Mouse (Mus musculus) limb, embryonic 14.5 days (tissue): ENCODE measurements around the gene Cenpk. TPM values are rescaled to one million over a fixed set of nuclear protein-coding genes. Genes with fewer than 3 reads are reported as not detected.

Experiments
- ATAC-seq: fragments of 200-750 bp; cut with Nextera tagmentation; 2 replicates; pipeline ENCODE4 v1.8.0; 2017; ENCODE audit warnings: low read depth, moderate number of reproducible peaks, moderate TSS enrichment; ENCODE audit not compliant: low FRiP score
- DNase-seq: peaks from one replicate; pipeline ENCODE4 v3.0.0-alpha.2; 2015; ENCODE audit warnings: low spot score
- H3K27ac ChIP-seq: fragments of 300-500 bp; sonication (generic); replicated peaks from 2 replicates; pipeline ENCODE4 v1.5.1; 2014; ENCODE audit warnings: low read depth, mild to moderate bottlenecking, low read length, moderate library complexity, mixed read lengths
- H3K27me3 ChIP-seq: fragments of 300-500 bp; sonication (generic); 2 replicates; pipeline ENCODE4 v1.6.1; 2014; ENCODE audit warnings: low read length, mixed read lengths; ENCODE audit not compliant: control insufficient read depth, insufficient read depth
- H3K36me3 ChIP-seq: fragments of 300-500 bp; sonication (generic); 2 replicates; pipeline ENCODE4 v1.6.1; 2014; ENCODE audit warnings: mild to moderate bottlenecking, low read length, moderate library complexity, mixed read lengths; ENCODE audit not compliant: control insufficient read depth, insufficient read depth
- H3K4me1 ChIP-seq: fragments of 300-500 bp; sonication (generic); 2 replicates; pipeline ENCODE4 v1.6.1; 2014; ENCODE audit warnings: antibody characterized with exemption, low read length, mixed read lengths; ENCODE audit not compliant: control insufficient read depth, insufficient read depth
- H3K4me2 ChIP-seq: fragments of 300-500 bp; sonication (generic); replicated peaks from 2 replicates; pipeline ENCODE4 v1.6.1; 2014; ENCODE audit warnings: low read depth, mild to moderate bottlenecking, low read length, moderate library complexity; ENCODE audit not compliant: severe bottlenecking
- H3K4me3 ChIP-seq: fragments of 300-500 bp; sonication (generic); replicated peaks from 2 replicates; pipeline ENCODE4 v1.5.1; 2014; ENCODE audit warnings: low read length
- H3K9ac ChIP-seq: fragments of 300-500 bp; sonication (generic); 2 replicates; pipeline ENCODE4 v1.6.1; 2014; ENCODE audit warnings: mild to moderate bottlenecking, low read depth, low read length, moderate library complexity; ENCODE audit not compliant: severe bottlenecking
- H3K9me3 ChIP-seq: fragments of 300-500 bp; sonication (generic); 2 replicates; pipeline ENCODE4 v1.6.1; 2016; ENCODE audit warnings: low read length; ENCODE audit not compliant: control insufficient read depth
- POLR2A ChIP-seq: fragments of 200-500 bp; IDR thresholded peaks from 2 replicates; pipeline ENCODE4 v1.8.0; 2012; ENCODE audit warnings: inconsistent platforms, mild to moderate bottlenecking, moderate library complexity, borderline replicate concordance; ENCODE audit not compliant: insufficient read depth, insufficient read length; ENCODE audit errors: extremely low read depth
- WGBS: fragments of 180-500 bp; shearing (Covaris S2); extraction: QIAGEN DNeasy Blood & Tissue Kit; methylation state at CpG from one replicate; pipeline ENCODE4 v1.1.7; 2014; 5-methylcytosine and 5-hydroxymethylcytosine counted together
- polyA plus RNA-seq, 2 experiments: library from polyadenylated mRNA; depleted of rRNA in 1 of 2; stranded (reverse) in 1 of 2; unstranded in 1 of 2; fragments of >200 nt; fragmentation: Nextera tagmentation in 1 of 2; extraction: Ambion mirVana in 1 of 2; gene quantifications; 2 replicates each; pipeline versions ENCODE4 v1.2.1 to v1.2.3; 2012 to 2014

Cenpk gene
- polyA plus RNA-seq, 2 experiments = 23.4 to 56.5 TPM

DNA sequence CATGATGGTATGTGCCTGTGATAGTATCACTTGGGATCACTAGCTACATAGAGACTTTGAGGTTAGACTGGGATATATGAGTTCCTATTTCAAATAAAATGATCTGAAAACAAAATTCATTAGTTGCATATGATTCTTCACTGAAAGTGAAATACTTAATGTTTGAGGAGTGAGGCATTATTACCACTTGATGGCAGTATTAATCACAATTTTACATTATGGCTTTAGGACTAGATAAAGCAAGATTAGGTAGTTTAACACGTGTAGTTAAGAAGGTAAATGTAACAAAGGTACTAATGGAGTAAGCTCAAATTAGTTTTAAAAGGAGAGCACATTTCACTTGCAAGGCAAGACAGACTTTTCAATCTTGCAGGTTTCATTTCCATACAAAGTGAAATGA, 24.1 kb upstream of the Cenpk start:
- no peak for ATAC-seq
- Histone ChIP-seq H3K4me1 (no peaks in the 10 kb centered on the region), H3K4me2 (no peak overlapping the region), H3K9ac (no peak overlapping the region), H3K27ac (no peak overlapping the region), H3K9me3 (no peaks in the 10 kb centered on the region), H3K27me3 (no peaks in the 10 kb centered on the region), H3K36me3 (peaks cover 44% of the 10 kb centered on the region), H3K4me3 (no peak overlapping the region)
- no peak for DNase-seq
- 71% methylated on average over 1 of the region's 1 CpGs for WGBS
- TF ChIP-seq POLR2A = no peak

DNA sequence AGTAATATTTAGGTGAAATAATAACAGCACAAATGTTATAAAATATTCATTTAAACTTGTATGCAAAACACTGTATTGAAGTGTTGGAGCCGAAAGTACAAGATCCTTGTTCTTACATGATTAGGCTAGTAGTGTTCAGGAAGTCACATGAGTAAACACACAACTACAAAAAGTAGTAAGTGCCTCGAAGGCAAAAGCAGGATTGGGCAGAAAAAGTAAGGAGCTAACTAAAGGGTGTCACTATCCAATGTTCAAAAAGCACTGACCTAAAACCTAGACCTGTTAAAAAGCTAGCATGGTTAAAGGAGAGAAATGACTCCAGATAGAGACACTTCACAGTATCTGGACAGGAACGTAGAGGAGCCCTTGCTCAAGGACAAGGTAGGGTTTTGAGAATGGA, 933 bp upstream of the Cenpk start:
- 66% methylated on average over 3 of the region's 3 CpGs for WGBS

DNA sequence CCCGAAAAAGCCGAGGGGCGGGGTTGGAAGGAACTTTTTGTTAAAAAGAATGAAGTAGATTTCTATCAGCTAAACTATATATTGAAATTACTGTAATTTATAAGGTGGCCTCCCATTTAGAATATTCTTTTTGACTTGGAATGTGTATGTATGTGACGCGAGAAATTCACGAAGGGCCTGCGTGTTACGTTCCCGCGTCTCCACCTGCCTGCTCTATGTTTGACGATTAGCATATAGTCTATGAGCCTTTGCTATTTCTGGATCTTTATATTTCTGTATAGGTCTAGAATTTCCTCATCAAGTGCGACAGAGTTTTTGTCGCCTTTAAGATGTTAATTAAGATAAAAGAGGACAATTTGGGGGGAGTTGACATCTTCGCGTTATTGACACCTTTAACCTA, 770 bp downstream of the Cenpk start:
- TF ChIP-seq POLR2A = no peak
- Histone ChIP-seq H3K36me3 (peaks cover 13% of the 10 kb centered on the region; the same call in 1 of the 2 replicates), H3K4me3 (peak overlapping the region; percentile 78), H3K27ac (0 out of 2 replicates have a peak overlapping the region, but pooled peaks have one; percentile 52), H3K27me3 (no peaks in the 10 kb centered on the region), H3K9me3 (no peaks in the 10 kb centered on the region), H3K4me2 (peak overlapping the region; percentile 57), H3K9ac (peak overlapping the region; percentile 88), H3K4me1 (peaks cover 10% of the 10 kb centered on the region; the same call in 1 of the 2 replicates)
- ATAC-seq = peak; percentile 19
- WGBS = 7% methylated on average over 15 of the region's 15 CpGs
- DNase-seq = no peak

More for the DNA sequence above, 933 bp upstream of the Cenpk start:
- Histone ChIP-seq H3K9me3 (no peaks in the 10 kb centered on the region), H3K4me3 (peak overlapping the region; percentile 78), H3K27me3 (no peaks in the 10 kb centered on the region), H3K9ac (peak overlapping the region; percentile 88; the same call in 1 of the 2 replicates), H3K4me2 (peak overlapping the region; percentile 69), H3K36me3 (peaks cover 5% of the 10 kb centered on the region; the same call in 1 of the 2 replicates), H3K27ac (no peak overlapping the region), H3K4me1 (peaks cover 10% of the 10 kb centered on the region; the same call in 1 of the 2 replicates)
- no peak for ATAC-seq
- DNase-seq = no peak
- TF ChIP-seq POLR2A = no peak

DNA sequence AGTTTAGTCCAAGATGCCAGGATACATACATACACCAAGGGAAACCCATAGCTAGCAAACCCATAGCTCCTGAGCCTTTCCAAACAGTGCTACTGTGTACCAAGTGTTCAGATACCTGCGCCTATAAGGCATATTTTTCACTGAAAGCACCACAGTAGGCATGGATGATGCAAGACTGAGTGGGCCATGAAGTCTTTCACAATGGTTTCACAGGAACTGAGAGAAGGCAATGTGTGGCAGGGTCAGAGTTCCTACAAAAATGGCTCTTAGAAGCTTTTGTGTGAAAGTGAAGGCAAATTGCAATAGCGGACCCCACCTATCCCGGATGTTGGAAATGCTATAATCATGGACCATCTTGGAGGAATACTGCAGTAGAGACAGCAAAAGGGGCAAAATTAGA, 30.6 kb downstream of the Cenpk start:
- no peaks in the 10 kb centered on the region for H3K4me1 ChIP-seq
- no peaks in the 10 kb centered on the region for H3K9me3 ChIP-seq
- no peaks in the 10 kb centered on the region for H3K27me3 ChIP-seq
- no peak overlapping the region for H3K27ac ChIP-seq
- no peak overlapping the region for H3K9ac ChIP-seq
- no peak overlapping the region for H3K4me3 ChIP-seq
- DNase-seq (no peak), ATAC-seq (no peak)
- 93% methylated on average over 3 of the region's 3 CpGs for WGBS
- no peaks in the 10 kb centered on the region for H3K36me3 ChIP-seq
- H3K4me2 ChIP-seq = no peak overlapping the region
- TF ChIP-seq POLR2A = no peak

DNA sequence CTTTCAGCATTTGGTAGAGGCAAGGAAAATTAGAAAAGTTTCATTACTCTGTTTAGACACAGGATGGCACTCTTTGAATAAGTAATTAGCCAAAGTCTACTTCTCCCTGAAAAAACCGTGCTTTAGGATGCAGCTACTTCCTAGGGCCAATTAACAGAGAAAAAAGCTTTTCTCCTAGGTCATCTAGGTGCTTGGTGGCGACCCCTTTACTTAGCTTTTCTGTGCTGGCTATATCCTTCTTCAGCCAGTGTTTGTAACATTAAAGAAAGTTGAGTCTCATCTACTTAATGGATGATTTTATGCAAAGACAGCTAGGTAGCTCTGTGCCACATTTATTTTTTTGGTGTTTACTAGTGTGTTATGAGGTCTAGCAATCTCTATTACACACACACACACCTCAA, 56.6 kb downstream of the Cenpk start:
- Histone ChIP-seq H3K4me3 (no peak overlapping the region), H3K9ac (no peak overlapping the region), H3K9me3 (no peaks in the 10 kb centered on the region), H3K4me1 (no peaks in the 10 kb centered on the region), H3K36me3 (no peaks in the 10 kb centered on the region), H3K27ac (no peak overlapping the region), H3K4me2 (0 out of 2 replicates have a peak overlapping the region, but pooled peaks have one; percentile 71), H3K27me3 (no peaks in the 10 kb centered on the region)
- WGBS = 0% methylated on average over 2 of the region's 2 CpGs
- peak; percentile 82 for DNase-seq
- no peak for TF ChIP-seq POLR2A
- ATAC-seq = 0 out of 2 replicates have a peak, but pooled peaks have one; percentile 25
